Mouse (Mus musculus) frontal cortex, postnatal 14 days (tissue): ENCODE measurements at regions not wholly inside any gene's neighbourhood (a gene's known extent, or its start where the extent isn't known, plus 50 kb on each side); places are given as distances from the start of the nearest gene placed in this dataset.

Experiments used
- DNase-seq, 2 experiments: peaks; one replicate each; pipeline ENCODE4 v3.0.0; 2022; ENCODE audit warnings: low spot score in 2 of 2

- no peak for DNase-seq
Observed at GRCm38 (mm10) chr19:30427484-30427883, 122.0 kb downstream of the Dkk1 start.

GRCm38 (mm10) chr19:30433141-30433540 is 116.3 kb downstream of the Dkk1 start:
- no peak for DNase-seq

GRCm38 (mm10) chr19:30435054-30435738 is 114.3 kb downstream of the Dkk1 start:
- DNase-seq = no peak

- no peak for DNase-seq
Observed at GRCm38 (mm10) chr19:30450869-30451542, 98.5 kb downstream of the Dkk1 start.

- DNase-seq = no peak
Observed at GRCm38 (mm10) chr19:30451543-30451920, 97.9 kb downstream of the Dkk1 start.

- no peak for DNase-seq
Observed at GRCm38 (mm10) chr19:30452671-30453070, 96.8 kb downstream of the Dkk1 start.

- no peak for DNase-seq
Observed at GRCm38 (mm10) chr19:30483436-30483835, 66.0 kb downstream of the Dkk1 start.

- DNase-seq = no peak
Observed at GRCm38 (mm10) chr19:30489786-30490185, 59.7 kb downstream of the Dkk1 start.

- no peak for DNase-seq
Observed at GRCm38 (mm10) chr19:30490916-30491315, 58.5 kb downstream of the Dkk1 start.
